Mouse (Mus musculus) midbrain, embryonic 12.5 days (tissue): ENCODE data around the gene Agap1. TPM values are rescaled to one million over a fixed set of nuclear protein-coding genes. Genes with fewer than 3 reads are reported as not detected.
A peak's percentile ranks its signal among the peaks of the same experiment; 100 is the strongest.

ENCODE experiments used
- ATAC-seq: fragments of 200-750 bp; cut with Nextera tagmentation; 2 replicates; pipeline ENCODE4 v1.8.0; 2017; ENCODE audit warnings: low read depth, moderate TSS enrichment, moderate library complexity; ENCODE audit not compliant: low FRiP score
- H3K27ac ChIP-seq: fragments of 300-500 bp; sonication (generic); replicated peaks from 2 replicates; pipeline ENCODE4 v1.5.1; 2016; ENCODE audit warnings: mild to moderate bottlenecking
- H3K27me3 ChIP-seq: fragments of 300-500 bp; sonication (generic); 2 replicates; pipeline ENCODE4 v1.6.1; 2016; ENCODE audit warnings: mild to moderate bottlenecking
- H3K36me3 ChIP-seq: fragments of 300-500 bp; sonication (generic); 2 replicates; pipeline ENCODE4 v1.6.1; 2016
- H3K4me1 ChIP-seq: fragments of 300-500 bp; sonication (generic); 2 replicates; pipeline ENCODE4 v1.6.1; 2016
- H3K4me2 ChIP-seq: fragments of 300-500 bp; sonication (generic); replicated peaks from 2 replicates; pipeline ENCODE4 v1.6.1; 2016; ENCODE audit warnings: mild to moderate bottlenecking, moderate library complexity
- H3K4me3 ChIP-seq: fragments of 300-500 bp; sonication (generic); 2 replicates; pipeline ENCODE4 v1.5.1; 2016; ENCODE audit warnings: mild to moderate bottlenecking
- H3K9ac ChIP-seq: fragments of 300-500 bp; sonication (generic); replicated peaks from 2 replicates; pipeline ENCODE4 v1.6.1; 2016; ENCODE audit warnings: mild to moderate bottlenecking, moderate library complexity
- H3K9me3 ChIP-seq: fragments of 300-500 bp; sonication (generic); 2 replicates; pipeline ENCODE4 v1.6.1; 2016; ENCODE audit warnings: mild to moderate bottlenecking
- WGBS: fragments of 180-500 bp; shearing (Covaris S2); methylation state at CpG from one replicate; pipeline ENCODE4 v1.1.7; 2016; 5-methylcytosine and 5-hydroxymethylcytosine counted together
- polyA plus RNA-seq: library from polyadenylated mRNA; unstranded; fragments of >200 nt; fragmentation: Nextera tagmentation; extraction: Ambion mirVana; gene quantifications from 2 replicates; pipeline ENCODE4 v1.2.1, GENCODE M21; 2016

Gene Agap1
- polyA plus RNA-seq, 1 experiment from 2014 or later, result 61.9 TPM

GRCm38 (mm10) chr1:89859182-89859581 lies 404.6 kb downstream of the Agap1 start:
- WGBS, result 25% methylated on average over 3 of the region's 3 CpGs
- no peak overlapping the region for H3K27ac ChIP-seq
- ATAC-seq, result no peak

GRCm38 (mm10) chr1:89860017-89860730 lies 405.6 kb downstream of the Agap1 start:
- H3K9ac ChIP-seq, result 0 out of 2 replicates have a peak overlapping the region, but pooled peaks have one; percentile 4
- peaks cover 12% of the 10 kb centered on the region for H3K4me1 ChIP-seq
- WGBS, result 21% methylated on average over 2 of the region's 2 CpGs
- H3K4me2 ChIP-seq, result no peak overlapping the region
- H3K9me3 ChIP-seq, result no peaks in the 10 kb centered on the region
- no peaks in the 10 kb centered on the region for H3K36me3 ChIP-seq
- ATAC-seq, result peak; percentile 47; the same call in 1 of the 2 replicates
- H3K4me3 ChIP-seq, result no peak overlapping the region
- H3K27ac ChIP-seq, result peak overlapping the region; percentile 44
- peaks cover 10% of the 10 kb centered on the region for H3K27me3 ChIP-seq

More at GRCm38 (mm10) chr1:89859182-89859581, 404.6 kb downstream of the Agap1 start:
- H3K4me1 ChIP-seq, result peaks cover 12% of the 10 kb centered on the region
- no peak overlapping the region for H3K4me3 ChIP-seq
- peaks cover 10% of the 10 kb centered on the region for H3K27me3 ChIP-seq
- H3K4me2 ChIP-seq, result no peak overlapping the region
- no peaks in the 10 kb centered on the region for H3K36me3 ChIP-seq
- H3K9me3 ChIP-seq, result no peaks in the 10 kb centered on the region
- H3K9ac ChIP-seq, result no peak overlapping the region

- H3K27me3 ChIP-seq, result peaks cover 14% of the 10 kb centered on the region
Measured at GRCm38 (mm10) chr1:89865787-89866186, 411.2 kb downstream of the Agap1 start.

GRCm38 (mm10) chr1:89867847-89868246 lies 413.2 kb downstream of the Agap1 start:
- H3K4me2 ChIP-seq, result no peak overlapping the region
- peaks cover 29% of the 10 kb centered on the region for H3K4me1 ChIP-seq
- 48% methylated on average over 4 of the region's 4 CpGs for WGBS
- no peak overlapping the region for H3K4me3 ChIP-seq
- H3K27me3 ChIP-seq, result peaks cover 21% of the 10 kb centered on the region
- no peak overlapping the region for H3K9ac ChIP-seq
- ATAC-seq, result no peak
- no peaks in the 10 kb centered on the region for H3K36me3 ChIP-seq
- H3K27ac ChIP-seq, result no peak overlapping the region
- no peaks in the 10 kb centered on the region for H3K9me3 ChIP-seq

More at GRCm38 (mm10) chr1:89865787-89866186, 411.2 kb downstream of the Agap1 start:
- 63% methylated on average over 6 of the region's 6 CpGs for WGBS
- Histone ChIP-seq H3K4me3 (no peak overlapping the region), H3K9me3 (no peaks in the 10 kb centered on the region), H3K4me2 (no peak overlapping the region), H3K27ac (no peak overlapping the region), H3K9ac (no peak overlapping the region), H3K36me3 (no peaks in the 10 kb centered on the region), H3K4me1 (peaks cover 26% of the 10 kb centered on the region)
- ATAC-seq, result no peak

GRCm38 (mm10) chr1:89870134-89870905 lies 415.7 kb downstream of the Agap1 start:
- Histone ChIP-seq H3K4me3 (no peak overlapping the region), H3K4me2 (no peak overlapping the region), H3K9ac (no peak overlapping the region), H3K4me1 (peaks cover 29% of the 10 kb centered on the region), H3K36me3 (no peaks in the 10 kb centered on the region), H3K27ac (0 out of 2 replicates have a peak overlapping the region, but pooled peaks have one; percentile 15), H3K9me3 (no peaks in the 10 kb centered on the region), H3K27me3 (peaks cover 24% of the 10 kb centered on the region)
- 52% methylated on average over 12 of the region's 12 CpGs for WGBS
- ATAC-seq, result no peak

- H3K4me1 ChIP-seq, result peaks cover 32% of the 10 kb centered on the region
- H3K36me3 ChIP-seq, result no peaks in the 10 kb centered on the region
- 27% methylated on average over 6 of the region's 6 CpGs for WGBS
- H3K9ac ChIP-seq, result no peak overlapping the region
- H3K27me3 ChIP-seq, result peaks cover 26% of the 10 kb centered on the region
- H3K4me3 ChIP-seq, result no peak overlapping the region
- no peaks in the 10 kb centered on the region for H3K9me3 ChIP-seq
- H3K27ac ChIP-seq, result 0 out of 2 replicates have a peak overlapping the region, but pooled peaks have one; percentile 15
- no peak overlapping the region for H3K4me2 ChIP-seq
- ATAC-seq, result no peak
Measured at GRCm38 (mm10) chr1:89870906-89871211, 416.3 kb downstream of the Agap1 start.

- Histone ChIP-seq H3K4me3 (no peak overlapping the region), H3K9me3 (no peaks in the 10 kb centered on the region), H3K27ac (peak overlapping the region; percentile 7; the same call in 1 of the 2 replicates), H3K36me3 (no peaks in the 10 kb centered on the region), H3K4me2 (peak overlapping the region; percentile 1; the same call in 1 of the 2 replicates), H3K4me1 (peaks cover 40% of the 10 kb centered on the region), H3K9ac (no peak overlapping the region), H3K27me3 (peaks cover 37% of the 10 kb centered on the region)
- ATAC-seq, result peak; percentile 60; the same call in 1 of the 2 replicates
- 6% methylated on average over 5 of the region's 5 CpGs for WGBS
Measured at GRCm38 (mm10) chr1:89876346-89877072, 421.9 kb downstream of the Agap1 start.

GRCm38 (mm10) chr1:89878496-89878895 lies 423.9 kb downstream of the Agap1 start:
- no peaks in the 10 kb centered on the region for H3K36me3 ChIP-seq
- ATAC-seq, result no peak
- WGBS, result 80% methylated on average over 11 of the region's 11 CpGs
- no peak overlapping the region for H3K27ac ChIP-seq
- H3K4me2 ChIP-seq, result no peak overlapping the region
- peaks cover 32% of the 10 kb centered on the region for H3K27me3 ChIP-seq
- no peak overlapping the region for H3K4me3 ChIP-seq
- no peaks in the 10 kb centered on the region for H3K9me3 ChIP-seq
- peaks cover 40% of the 10 kb centered on the region for H3K4me1 ChIP-seq
- no peak overlapping the region for H3K9ac ChIP-seq

GRCm38 (mm10) chr1:89880193-89880592 lies 425.6 kb downstream of the Agap1 start:
- no peak overlapping the region for H3K9ac ChIP-seq
- H3K9me3 ChIP-seq, result no peaks in the 10 kb centered on the region
- no peak overlapping the region for H3K4me2 ChIP-seq
- no peak overlapping the region for H3K4me3 ChIP-seq
- no peak for ATAC-seq
- 8% methylated on average over 8 of the region's 8 CpGs for WGBS
- peaks cover 35% of the 10 kb centered on the region for H3K27me3 ChIP-seq
- no peaks in the 10 kb centered on the region for H3K36me3 ChIP-seq
- no peak overlapping the region for H3K27ac ChIP-seq
- H3K4me1 ChIP-seq, result peaks cover 40% of the 10 kb centered on the region

GRCm38 (mm10) chr1:89880834-89881233 lies 426.2 kb downstream of the Agap1 start:
- Histone ChIP-seq H3K9ac (no peak overlapping the region), H3K36me3 (no peaks in the 10 kb centered on the region), H3K27me3 (peaks cover 30% of the 10 kb centered on the region), H3K9me3 (no peaks in the 10 kb centered on the region), H3K4me1 (peaks cover 37% of the 10 kb centered on the region), H3K4me2 (no peak overlapping the region), H3K4me3 (no peak overlapping the region), H3K27ac (no peak overlapping the region)
- WGBS, result 74% methylated on average over 10 of the region's 10 CpGs
- ATAC-seq, result no peak

- no peak overlapping the region for H3K4me3 ChIP-seq
- no peak overlapping the region for H3K4me2 ChIP-seq
- H3K9me3 ChIP-seq, result no peaks in the 10 kb centered on the region
- ATAC-seq, result no peak
- peaks cover 22% of the 10 kb centered on the region for H3K27me3 ChIP-seq
- no peak overlapping the region for H3K9ac ChIP-seq
- 93% methylated on average over 8 of the region's 8 CpGs for WGBS
- peaks cover 25% of the 10 kb centered on the region for H3K36me3 ChIP-seq
- no peak overlapping the region for H3K27ac ChIP-seq
- peaks cover 21% of the 10 kb centered on the region for H3K4me1 ChIP-seq
Measured at GRCm38 (mm10) chr1:89884335-89884734, 429.7 kb downstream of the Agap1 start.

- WGBS, result 11% methylated on average over 4 of the region's 4 CpGs
- Histone ChIP-seq H3K9ac (no peak overlapping the region), H3K4me2 (no peak overlapping the region), H3K36me3 (peaks cover 30% of the 10 kb centered on the region), H3K4me3 (no peak overlapping the region), H3K27me3 (peaks cover 20% of the 10 kb centered on the region), H3K4me1 (peaks cover 8% of the 10 kb centered on the region), H3K9me3 (no peaks in the 10 kb centered on the region), H3K27ac (no peak overlapping the region)
- no peak for ATAC-seq
Measured at GRCm38 (mm10) chr1:89885696-89886095, 431.1 kb downstream of the Agap1 start.
